Comparison of ENCODE assay signal across 17 mouse cellular contexts in genomic region chr16:57455573-57455972, GRCm38 (mm10).
DNase-seq lines count a peak whose midpoint lies in the region; ATAC-seq and TF ChIP-seq lines count a peak whose summit lies in the region.
"Had no signal": no experiment of that assay in that cellular context is flagged by ENCODE, and none has a peak within 500 bp of the region (broad histone marks: within the 10 kb centered on the region; RNA-seq: fewer than 3 reads in every experiment).

No protein-coding gene starts in this region.

- CTCF ChIA-PET in Patski (lab: Charles Lee): interaction anchor here (0.9 to 2.1 kb wide), 6 partner anchors 11 to 122 kb away, joined by 3 to 6 read pairs (median 4); no protein-coding TSS in a partner anchor

- peak; percentile 25 for ATAC-seq in Patski
- ATAC-seq: forebrain, embryonic 15.5 days; hindbrain, postnatal 0 days; intestine, embryonic 15.5 days had no signal

- POLR2A ChIA-PET in Patski (lab: Charles Lee): no interaction called here

- H3K27me3 ChIP-seq in Patski: no peaks in the 10 kb centered on the region
- H3K27me3 ChIP-seq: forebrain, embryonic 15.5 days; heart, embryonic 15.5 days; hindbrain, embryonic 13.5 days; intestine, embryonic 15.5 days had no signal

- in situ Hi-C loops in Patski (cut with MboI; ENCODE audit: low pct_unique_long_range_greater_than_20kb): no loop called here

- peak; percentile 88 for DNase-seq in heart, adult 11 months
- no peak for DNase-seq in heart, adult 9 months (ENCODE audit: low spot score in 2 of 2)
- DNase-seq in CD4-positive, CD25-positive, alpha-beta regulatory T cell, adult 2 months (ENCODE audit: low read depth, low spot score): peak; percentile 20
- no peak for DNase-seq in Patski (ENCODE audit: low read depth, low spot score)
- peak; percentile 46 for DNase-seq in naive thymus-derived CD4-positive, alpha-beta T cell, adult 2 months (ENCODE audit: low read depth)
- no peak for DNase-seq in kidney, adult 8-10 months
- DNase-seq: adrenal gland, postnatal 14 days; cerebellum, adult 18-20 months; cerebellum, adult 9-11 months; gastrocnemius, postnatal 36 days; heart, adult 18-20 months; heart, postnatal 14 days had no signal

- no peak for TF ChIP-seq CTCF in Patski (IDR thresholded peaks at IDR 0.05)

Comparison
In these comparisons a context has a peak if more than half of its experiments do, and no peak if none do; other contexts are left out.
1. DNase-seq: peak in heart, adult 11 months (single experiment), CD4-positive, CD25-positive, alpha-beta regulatory T cell, adult 2 months (single experiment) and naive thymus-derived CD4-positive, alpha-beta T cell, adult 2 months (single experiment); none in heart, adult 9 months (0 of 2), Patski (single experiment) and kidney, adult 8-10 months (0 of 2).